Mouse (Mus musculus): Measurements from ENCODE around the gene Cutal. TPM values are rescaled to one million over a fixed set of nuclear protein-coding genes. Genes with fewer than 3 reads are reported as not detected.

Cutal gene
- total RNA-seq, 2 experiments from 2014 or later = 0.39 TPM; not detected in 1

DNA sequence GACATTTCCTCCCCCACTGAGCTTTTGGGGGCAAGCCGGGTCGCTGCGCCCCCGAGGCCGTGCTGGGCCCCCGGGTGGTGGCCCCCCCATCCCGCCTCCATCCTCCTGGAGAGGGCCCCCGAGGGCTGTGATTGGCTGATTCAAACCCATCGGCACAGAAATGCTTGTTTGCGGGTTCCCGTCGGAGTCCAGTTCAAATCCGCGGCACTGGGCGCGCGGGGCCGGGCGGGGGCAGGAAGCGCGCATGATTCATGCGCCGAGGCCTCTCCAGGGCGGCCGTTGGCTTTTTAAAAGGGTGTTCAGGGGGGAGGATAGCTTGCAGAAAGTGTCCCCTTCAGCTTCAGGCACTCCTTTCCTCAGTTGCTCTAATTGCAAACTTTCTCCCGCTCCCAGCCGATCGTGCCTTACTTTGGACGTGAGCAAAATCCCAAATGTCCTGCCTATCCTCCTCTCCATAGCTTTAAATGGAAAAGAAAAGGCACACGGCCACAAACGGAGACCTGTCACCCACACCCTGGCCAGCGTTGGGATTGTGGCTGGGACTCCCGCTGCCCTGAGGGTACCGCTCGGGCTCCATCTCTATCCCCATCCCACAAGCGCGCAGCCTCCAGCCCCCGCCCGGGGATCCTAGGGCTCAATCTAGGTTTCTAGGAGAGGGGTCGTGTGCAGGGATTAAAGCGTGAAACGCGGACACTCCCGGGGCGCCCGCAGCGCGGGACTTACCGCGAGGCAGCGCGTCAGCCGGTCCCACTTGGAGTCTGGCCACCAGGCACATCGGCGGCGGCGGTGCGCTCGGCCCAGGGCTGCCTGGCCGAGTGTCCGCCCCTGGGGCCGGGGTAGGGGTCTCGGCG lies 39.2 kb downstream of the Cutal start, which contains the start of gene Phf19:
Phf19 (minus strand) TSS at position 809 of the 851 bp plus-strand sequence.
- intact Hi-C loops (cut with DNase I) = no loop called here
- DNase-seq = peak; percentile 31 to 37

DNA sequence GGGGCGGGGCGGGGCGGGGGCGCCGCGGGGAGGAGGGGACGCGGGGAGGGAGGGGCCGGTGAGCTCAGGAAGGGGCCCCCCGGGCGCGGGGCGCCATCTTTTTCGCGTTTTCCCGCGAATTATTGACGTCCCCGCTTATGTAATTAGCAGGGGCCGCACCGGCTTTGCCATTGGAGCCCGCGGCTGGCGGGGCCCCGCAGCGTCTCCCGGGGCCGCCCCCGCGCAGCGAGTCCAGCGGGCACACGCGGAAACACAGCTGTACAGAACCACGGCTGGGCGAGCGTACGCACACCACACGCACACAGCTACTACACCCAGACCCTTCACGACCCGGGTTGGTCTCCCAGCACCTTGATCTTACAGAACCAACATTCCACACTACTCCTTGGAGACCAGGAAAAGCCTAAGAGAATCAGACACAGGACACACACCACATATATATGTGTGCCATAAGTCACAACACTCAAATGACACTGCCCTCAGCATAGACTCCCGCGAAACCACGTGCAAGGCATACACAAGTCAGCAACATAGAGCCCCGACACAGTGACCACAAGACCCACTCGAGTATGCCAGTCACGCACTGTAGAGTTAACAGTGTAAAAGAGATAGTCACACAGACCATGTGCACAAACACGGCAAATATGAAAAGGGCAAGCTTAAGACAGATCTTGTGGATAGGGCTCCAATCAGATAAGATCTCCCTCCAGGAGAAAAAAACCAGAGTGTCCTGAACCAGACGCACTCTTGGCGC lies 40.0 kb downstream of the Cutal start:
- intact Hi-C loops (cut with DNase I) = no loop called here
- DNase-seq = peak in 1 of 2 experiments; percentile 37

DNA sequence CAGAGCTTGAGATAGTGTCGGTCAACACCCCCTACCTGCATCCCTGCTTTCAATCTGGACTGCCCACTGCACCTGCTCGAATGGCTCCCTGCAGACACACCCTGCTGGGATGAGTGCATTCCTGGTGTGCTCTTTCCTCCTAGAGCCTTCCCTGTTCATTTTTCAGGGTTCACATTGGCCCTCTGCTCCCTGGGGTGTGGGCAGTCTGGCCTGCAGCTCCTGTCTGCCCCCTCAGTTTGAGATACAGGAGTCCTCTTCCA lies 40.6 kb downstream of the Cutal start:
- intact Hi-C loops (cut with DNase I) = no loop called here
- no peak for DNase-seq

DNA sequence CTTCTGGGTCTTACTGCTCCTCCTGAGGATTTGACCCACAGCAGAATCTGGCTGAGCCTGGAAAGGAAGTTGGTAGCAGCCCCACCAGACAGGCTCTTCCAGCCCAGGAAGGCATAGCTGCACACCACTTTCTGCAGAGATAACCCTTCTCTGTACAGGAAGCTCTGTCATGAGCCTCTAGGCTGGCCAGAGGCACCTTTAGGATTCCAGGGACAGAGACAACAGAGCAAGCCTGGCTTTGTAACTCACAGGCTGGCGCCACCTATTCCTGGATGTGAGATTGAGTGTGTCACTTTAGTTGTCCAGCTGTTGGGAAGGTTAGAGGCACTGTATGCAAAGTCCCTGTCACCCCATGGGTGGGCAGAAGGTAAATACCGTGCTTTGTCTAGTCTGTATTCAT lies 40.9 kb downstream of the Cutal start:
- no peak for DNase-seq
- intact Hi-C loops (cut with DNase I) = no loop called here

DNA sequence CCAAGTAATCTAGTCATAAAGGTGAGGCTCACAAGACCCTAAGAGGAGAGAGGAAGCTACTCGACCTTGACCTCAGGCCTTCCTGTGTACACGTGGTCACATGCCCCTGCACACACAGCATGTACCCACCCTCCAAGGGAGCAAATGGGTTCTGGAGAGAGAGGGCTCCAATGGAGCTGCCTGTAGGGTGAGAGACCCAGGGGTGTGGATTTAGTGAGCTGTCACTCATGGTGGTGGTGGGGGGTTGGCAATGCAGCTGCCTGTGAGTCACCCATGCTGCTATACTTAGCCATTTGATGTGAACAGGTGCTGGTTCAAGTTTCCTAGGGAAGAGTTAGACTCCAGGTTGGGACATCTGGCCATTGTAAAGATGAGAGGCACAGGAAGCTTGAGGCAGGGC lies 45.9 kb downstream of the Cutal start:
- no peak for DNase-seq
- intact Hi-C loops (cut with DNase I) = no loop called here

DNA sequence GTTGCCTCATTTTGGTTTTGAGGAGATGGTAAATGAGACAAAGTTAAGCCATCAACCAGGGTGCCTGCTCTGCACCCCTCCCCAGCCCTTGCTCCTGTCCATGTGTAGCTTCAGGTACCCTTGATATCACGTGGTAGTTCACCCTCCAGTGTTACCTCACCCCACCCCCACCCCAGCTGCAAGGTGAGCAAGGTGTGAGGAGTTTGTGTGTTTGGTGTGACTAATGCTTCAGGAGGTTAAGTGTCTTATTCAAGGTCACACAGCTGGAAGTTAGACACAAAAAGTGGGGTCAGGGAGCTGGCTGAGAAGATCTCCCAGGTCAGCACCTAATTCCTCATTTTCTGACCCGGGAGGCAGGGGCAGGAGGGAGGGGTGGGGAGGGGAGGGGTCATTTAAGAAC lies 48.5 kb downstream of the Cutal start:
- intact Hi-C loops (cut with DNase I) = no loop called here
- DNase-seq = no peak

DNA sequence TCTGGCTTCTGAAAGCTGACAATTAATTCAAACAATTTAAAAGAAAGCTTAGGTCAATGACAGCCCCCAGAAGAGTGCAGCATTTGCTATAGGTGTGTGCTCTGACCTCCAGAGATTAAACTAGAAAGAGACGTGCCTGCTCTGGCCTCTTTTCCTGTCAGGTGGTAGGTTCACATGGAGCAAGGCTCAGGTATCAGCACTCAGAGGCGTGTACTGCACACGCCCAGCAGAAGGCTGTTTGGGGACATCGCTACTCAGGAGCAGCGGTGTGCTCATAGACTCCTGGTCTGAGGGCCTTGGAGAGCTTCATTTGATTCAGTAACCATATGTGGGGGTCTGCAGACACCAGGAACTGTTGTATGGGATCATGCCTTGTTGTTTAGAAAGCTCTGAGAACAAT lies 53.1 kb downstream of the Cutal start:
- DNase-seq = no peak
- intact Hi-C loops (cut with DNase I) = no loop called here

DNA sequence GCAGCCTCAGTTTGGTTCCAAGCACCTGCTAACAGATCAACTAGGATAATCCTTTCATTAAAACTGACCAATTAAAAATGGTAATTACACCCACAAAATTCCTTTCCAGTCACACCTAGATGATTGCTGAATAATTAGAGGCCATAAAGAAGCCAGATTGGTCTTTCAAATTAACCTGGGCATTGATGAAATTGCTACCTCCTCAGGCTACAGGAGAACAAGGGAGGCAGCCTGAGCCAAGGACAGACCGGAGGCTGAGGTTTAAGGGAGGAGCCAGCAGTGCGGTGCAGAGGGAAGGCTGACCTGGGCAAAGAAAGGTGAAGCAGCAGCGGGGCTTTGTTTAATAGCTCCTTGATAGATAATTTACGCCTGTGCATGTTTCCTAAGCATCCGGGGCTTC lies 63.3 kb downstream of the Cutal start:
- intact Hi-C loops (cut with DNase I) = no loop called here
- no peak for DNase-seq

DNA sequence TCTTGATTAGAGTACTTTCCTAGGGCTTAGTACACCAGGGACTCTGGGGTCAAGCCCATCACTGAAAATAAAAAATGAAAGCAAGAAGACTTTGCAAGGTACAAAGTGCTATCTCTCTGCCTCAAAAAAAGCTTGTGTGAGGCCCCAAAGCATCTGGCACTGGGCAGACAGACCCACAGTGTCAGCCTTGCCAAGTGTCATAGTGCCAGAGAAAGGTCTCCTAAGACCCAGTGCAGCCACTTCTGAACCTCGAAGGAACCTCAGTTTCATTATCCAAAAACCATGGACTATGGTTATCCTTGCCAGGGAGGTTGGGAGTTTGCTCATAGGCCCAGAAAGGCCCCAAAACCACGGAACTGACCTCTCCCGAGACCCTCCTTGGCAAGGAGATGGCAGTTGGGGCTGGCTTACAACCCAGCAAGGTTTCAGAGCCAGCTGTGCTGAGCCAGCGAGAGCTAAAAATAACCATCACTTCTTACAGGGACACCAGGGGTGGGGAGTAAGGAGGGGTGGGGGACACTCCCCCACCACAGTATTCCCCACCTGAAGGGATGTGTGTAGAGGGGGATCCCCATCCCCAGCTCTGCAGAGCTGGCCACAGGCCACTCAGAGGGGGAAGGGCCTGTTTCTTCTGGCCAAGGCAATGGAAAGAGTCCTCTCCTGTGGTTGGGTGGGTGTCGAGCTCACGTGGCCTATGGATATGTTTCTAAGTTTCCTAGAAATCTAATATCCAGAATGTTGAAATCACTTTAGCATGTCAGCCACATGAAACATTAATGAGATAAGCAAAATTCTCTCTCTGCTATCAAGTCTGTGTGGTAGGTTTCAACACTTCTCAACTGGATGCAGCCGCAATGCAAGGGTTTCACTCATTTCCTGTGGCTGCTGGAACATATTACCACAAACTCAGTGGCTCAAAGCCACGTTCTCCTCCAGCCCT lies 64.3 kb downstream of the Cutal start:
- intact Hi-C loops (cut with DNase I) = no loop called here

DNA sequence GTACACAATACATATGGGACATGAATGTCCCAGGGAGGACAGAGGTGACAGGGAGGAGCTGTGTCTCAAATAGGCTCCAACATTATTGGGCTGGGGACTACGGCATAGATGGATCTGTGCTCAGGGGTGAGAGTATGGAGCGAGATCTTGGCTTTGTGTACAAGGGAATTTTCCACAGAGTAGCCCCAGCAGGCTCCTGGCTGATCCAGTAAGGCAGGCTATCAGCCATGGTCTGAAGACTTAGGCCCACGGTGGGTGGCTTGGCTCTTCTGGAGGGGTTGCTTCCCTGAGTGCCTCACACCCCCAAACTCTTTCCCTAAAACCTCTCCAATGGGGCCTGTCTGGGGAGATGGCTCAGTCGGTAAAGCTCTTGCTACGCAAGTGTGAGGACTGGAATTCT lies 66.0 kb downstream of the Cutal start:
- intact Hi-C loops (cut with DNase I) = no loop called here
- DNase-seq = no peak

More for the DNA sequence above, 64.3 kb downstream of the Cutal start:
- DNase-seq = peak in 1 of 2 experiments; percentile 42

DNA sequence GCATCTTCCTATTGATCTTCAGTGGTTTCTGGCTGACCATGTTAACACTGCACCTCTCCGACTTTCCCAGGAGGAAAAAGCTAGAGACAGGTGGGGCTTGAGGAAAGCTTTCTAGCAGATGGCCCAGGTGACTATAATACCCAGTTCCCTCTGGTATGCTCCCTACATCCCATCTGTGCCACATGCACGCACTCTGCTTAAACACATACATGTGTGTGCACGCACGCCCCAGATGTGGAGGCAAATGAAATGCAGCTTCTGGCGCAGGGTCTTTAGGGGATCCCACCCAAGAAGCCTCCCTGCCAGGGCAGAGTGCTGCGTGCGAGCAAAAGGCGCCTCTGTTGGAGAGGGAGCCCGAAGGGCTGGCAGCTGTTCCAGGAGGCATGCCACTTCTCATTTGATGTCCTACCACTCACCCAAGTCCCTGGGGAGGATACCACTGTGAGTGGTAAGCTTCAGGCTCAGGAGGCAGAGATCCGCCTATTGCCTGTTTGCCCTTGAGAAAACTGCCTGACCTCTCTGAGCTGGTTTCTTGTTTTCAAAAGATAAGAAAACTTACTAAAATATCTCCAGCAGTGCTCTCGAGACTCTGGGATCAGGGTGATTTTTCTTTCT lies 67.0 kb downstream of the Cutal start:
- intact Hi-C loops (cut with DNase I) = no loop called here
- DNase-seq = no peak

Other genes starting within 250 kb of the Cutal start
- gene Gapvd1, start 119.2 kb upstream of the Cutal start, total RNA-seq (2021) = 10 to 100 TPM; 28.7 to 34.7 TPM
- gene Hspa5, start 102.4 kb upstream of the Cutal start, total RNA-seq (2021) = 100 to 1,000 TPM; 168 to 180 TPM
- gene Rabepk, start 74.5 kb upstream of the Cutal start, total RNA-seq (2021) = 1 to 10 TPM; 7.5 to 8.6 TPM
- gene Fbxw2, start 48.1 kb upstream of the Cutal start, total RNA-seq (2021) = 10 to 100 TPM; 43.9 to 46.6 TPM
- gene Gm34653, start 41.4 kb upstream of the Cutal start, total RNA-seq (2021) = not detected
- 10 to 100 TPM in 1 of 2 experiments, 1 to 10 TPM in 1; 8.8 to 13.3 TPM for gene Psmd5, start 572 bp downstream of the Cutal start, total RNA-seq (2021)
- gene Phf19, start 39.6 kb downstream of the Cutal start, total RNA-seq (2021) = under 1 TPM; 0.38 to 0.64 TPM
- gene Traf1, start 87.4 kb downstream of the Cutal start, total RNA-seq (2021) = 1 to 10 TPM in 1 of 2 experiments, under 1 TPM in 1; 0.76 to 1.1 TPM
- under 1 TPM in 1 of 2 experiments, not detected in 1; 0.15 TPM for gene Hc, start 187.0 kb downstream of the Cutal start, total RNA-seq (2021)
- under 1 TPM in 1 of 2 experiments, not detected in 1; 0.15 TPM for gene AI182371, start 227.1 kb downstream of the Cutal start, total RNA-seq (2021)
- gene Cntrl, start 235.1 kb downstream of the Cutal start, total RNA-seq (2021) = 1 to 10 TPM; 5.1 to 7.3 TPM

All from gastrocnemius, postnatal 36 days (tissue).